Mouse (Mus musculus) kidney, embryonic 16.5 days (tissue): ENCODE results near the gene Gm15517. TPM values are rescaled to one million over a fixed set of nuclear protein-coding genes. Genes with fewer than 3 reads are reported as not detected.

ENCODE experiments used
- ATAC-seq: fragments of 200-750 bp; cut with Nextera tagmentation; 2 replicates; pipeline ENCODE4 v1.8.0; 2017; ENCODE audit warnings: moderate TSS enrichment; ENCODE audit not compliant: low FRiP score, low TSS enrichment
- H3K27ac ChIP-seq: fragments of 300-500 bp; sonication (generic); 2 replicates; pipeline ENCODE4 v1.5.1; 2014; ENCODE audit warnings: low read length
- H3K27me3 ChIP-seq: fragments of 300-500 bp; sonication (generic); 2 replicates; pipeline ENCODE4 v1.6.1; 2014; ENCODE audit warnings: low read length, control low read depth, mixed read lengths; ENCODE audit not compliant: insufficient read depth
- H3K36me3 ChIP-seq: fragments of 300-500 bp; sonication (generic); 2 replicates; pipeline ENCODE4 v1.6.1; 2014; ENCODE audit warnings: low read length, control low read depth, mixed read lengths; ENCODE audit not compliant: insufficient read depth
- H3K4me1 ChIP-seq: fragments of 300-500 bp; sonication (generic); 2 replicates; pipeline ENCODE4 v1.6.1; 2014; ENCODE audit warnings: low read length, control low read depth, mixed read lengths; ENCODE audit not compliant: insufficient read depth
- H3K4me2 ChIP-seq: fragments of 300-500 bp; sonication (generic); replicated peaks from 2 replicates; pipeline ENCODE4 v1.6.1; 2014; ENCODE audit warnings: low read depth, low read length
- H3K4me3 ChIP-seq: fragments of 300-500 bp; sonication (generic); 2 replicates; pipeline ENCODE4 v1.5.1; 2014; ENCODE audit warnings: mild to moderate bottlenecking, low read length
- H3K9ac ChIP-seq: fragments of 300-500 bp; sonication (generic); replicated peaks from 2 replicates; pipeline ENCODE4 v1.6.1; 2014; ENCODE audit warnings: low read length
- H3K9me3 ChIP-seq: fragments of 300-500 bp; sonication (generic); 2 replicates; pipeline ENCODE4 v1.6.1; 2016; ENCODE audit warnings: low read length, control low read depth
- WGBS: fragments of 180-500 bp; shearing (Covaris S2); extraction: QIAGEN DNeasy Blood & Tissue Kit; methylation state at CpG from one replicate; pipeline ENCODE4 v1.1.7; 2014; 5-methylcytosine and 5-hydroxymethylcytosine counted together
- polyA plus RNA-seq: library from polyadenylated mRNA; unstranded; fragments of >200 nt; fragmentation: Nextera tagmentation; extraction: Ambion mirVana; gene quantifications from 2 replicates; pipeline ENCODE4 v1.2.1, GENCODE M21; 2015

Gene Gm15517
- polyA plus RNA-seq, 1 experiment from 2014 or later: not detected

GRCm38 (mm10) chr7:44262791-44263643, 1.8 kb downstream of the Gm15517 start:
- 0 out of 2 replicates have a peak overlapping the region, but pooled peaks have one; percentile 20 for H3K9ac ChIP-seq
- H3K4me1 ChIP-seq: 0 out of 2 replicates have a peak, but pooled peaks cover 4% of the 10 kb centered on the region
- H3K4me3 ChIP-seq: peak overlapping the region; percentile 25
- peaks cover 16% of the 10 kb centered on the region for H3K27me3 ChIP-seq
- no peaks in the 10 kb centered on the region for H3K9me3 ChIP-seq
- peak overlapping the region; percentile 51 for H3K4me2 ChIP-seq
- H3K36me3 ChIP-seq: no peaks in the 10 kb centered on the region
- ATAC-seq: peak; percentile 50
- WGBS: 2% methylated on average over 34 of the region's 34 CpGs
- no peak overlapping the region for H3K27ac ChIP-seq

- no peak overlapping the region for H3K27ac ChIP-seq
- H3K4me2 ChIP-seq: no peak overlapping the region
- H3K4me1 ChIP-seq: 0 out of 2 replicates have a peak, but pooled peaks cover 2% of the 10 kb centered on the region
- H3K36me3 ChIP-seq: no peaks in the 10 kb centered on the region
- WGBS: 80% methylated on average over 11 of the region's 11 CpGs
- H3K9me3 ChIP-seq: no peaks in the 10 kb centered on the region
- peaks cover 7% of the 10 kb centered on the region for H3K27me3 ChIP-seq
- ATAC-seq: no peak
- no peak overlapping the region for H3K4me3 ChIP-seq
- no peak overlapping the region for H3K9ac ChIP-seq
Measured at GRCm38 (mm10) chr7:44268117-44268516, 6.9 kb downstream of the Gm15517 start.

- no peak overlapping the region for H3K27ac ChIP-seq
- H3K27me3 ChIP-seq: peaks cover 6% of the 10 kb centered on the region
- no peak for ATAC-seq
- no peak overlapping the region for H3K9ac ChIP-seq
- H3K4me1 ChIP-seq: no peaks in the 10 kb centered on the region
- no peak overlapping the region for H3K4me3 ChIP-seq
- H3K36me3 ChIP-seq: no peaks in the 10 kb centered on the region
- H3K4me2 ChIP-seq: no peak overlapping the region
- H3K9me3 ChIP-seq: no peaks in the 10 kb centered on the region
- 86% methylated on average over 2 of the region's 2 CpGs for WGBS
Measured at GRCm38 (mm10) chr7:44269397-44269796, 8.2 kb downstream of the Gm15517 start.

GRCm38 (mm10) chr7:44271309-44271708, 10.1 kb downstream of the Gm15517 start:
- H3K4me3 ChIP-seq: no peak overlapping the region
- 78% methylated on average over 2 of the region's 2 CpGs for WGBS
- H3K4me2 ChIP-seq: no peak overlapping the region
- no peak overlapping the region for H3K27ac ChIP-seq
- peaks cover 3% of the 10 kb centered on the region; the same call in 1 of the 2 replicates for H3K27me3 ChIP-seq
- no peaks in the 10 kb centered on the region for H3K36me3 ChIP-seq
- H3K4me1 ChIP-seq: no peaks in the 10 kb centered on the region
- ATAC-seq: no peak
- no peak overlapping the region for H3K9ac ChIP-seq
- H3K9me3 ChIP-seq: no peaks in the 10 kb centered on the region

- no peak for ATAC-seq
- WGBS: 84% methylated on average over 7 of the region's 7 CpGs
- Histone ChIP-seq H3K9ac (no peak overlapping the region), H3K27me3 (peaks cover 3% of the 10 kb centered on the region; the same call in 1 of the 2 replicates), H3K36me3 (no peaks in the 10 kb centered on the region), H3K9me3 (no peaks in the 10 kb centered on the region), H3K4me1 (no peaks in the 10 kb centered on the region), H3K4me2 (no peak overlapping the region), H3K27ac (no peak overlapping the region), H3K4me3 (no peak overlapping the region)
Measured at GRCm38 (mm10) chr7:44272546-44272945, 11.3 kb downstream of the Gm15517 start.

- Histone ChIP-seq H3K9me3 (0 out of 2 replicates have a peak, but pooled peaks cover 4% of the 10 kb centered on the region), H3K27me3 (peaks cover 3% of the 10 kb centered on the region; the same call in 1 of the 2 replicates), H3K4me1 (no peaks in the 10 kb centered on the region), H3K36me3 (no peaks in the 10 kb centered on the region), H3K4me3 (no peak overlapping the region), H3K27ac (no peak overlapping the region), H3K4me2 (no peak overlapping the region), H3K9ac (no peak overlapping the region)
- ATAC-seq: no peak
- WGBS: 73% methylated on average over 7 of the region's 7 CpGs
Measured at GRCm38 (mm10) chr7:44273446-44273845, 12.2 kb downstream of the Gm15517 start.

- H3K9me3 ChIP-seq: 0 out of 2 replicates have a peak, but pooled peaks cover 4% of the 10 kb centered on the region
- no peak overlapping the region for H3K27ac ChIP-seq
- H3K4me1 ChIP-seq: no peaks in the 10 kb centered on the region
- WGBS: 36% methylated on average over 11 of the region's 11 CpGs
- H3K9ac ChIP-seq: no peak overlapping the region
- no peaks in the 10 kb centered on the region for H3K36me3 ChIP-seq
- no peak overlapping the region for H3K4me2 ChIP-seq
- peaks cover 3% of the 10 kb centered on the region; the same call in 1 of the 2 replicates for H3K27me3 ChIP-seq
- no peak overlapping the region for H3K4me3 ChIP-seq
- ATAC-seq: no peak
Measured at GRCm38 (mm10) chr7:44274096-44274495, 12.8 kb downstream of the Gm15517 start.

- peaks cover 3% of the 10 kb centered on the region; the same call in 1 of the 2 replicates for H3K27me3 ChIP-seq
- no peak overlapping the region for H3K4me3 ChIP-seq
- H3K4me1 ChIP-seq: no peaks in the 10 kb centered on the region
- no peaks in the 10 kb centered on the region for H3K36me3 ChIP-seq
- no peak overlapping the region for H3K9ac ChIP-seq
- no peak overlapping the region for H3K4me2 ChIP-seq
- no peak overlapping the region for H3K27ac ChIP-seq
- 0 out of 2 replicates have a peak, but pooled peaks cover 4% of the 10 kb centered on the region for H3K9me3 ChIP-seq
- no peak for ATAC-seq
- 70% methylated on average over 3 of the region's 3 CpGs for WGBS
Measured at GRCm38 (mm10) chr7:44275546-44275945, 14.3 kb downstream of the Gm15517 start.

GRCm38 (mm10) chr7:44276461-44277249, 15.4 kb downstream of the Gm15517 start:
- H3K4me1 ChIP-seq: no peaks in the 10 kb centered on the region
- no peak overlapping the region for H3K4me3 ChIP-seq
- H3K36me3 ChIP-seq: no peaks in the 10 kb centered on the region
- H3K27me3 ChIP-seq: peaks cover 3% of the 10 kb centered on the region; the same call in 1 of the 2 replicates
- no peak overlapping the region for H3K9ac ChIP-seq
- no peak overlapping the region for H3K4me2 ChIP-seq
- 0 out of 2 replicates have a peak, but pooled peaks cover 4% of the 10 kb centered on the region for H3K9me3 ChIP-seq
- no peak for ATAC-seq
- WGBS: 77% methylated on average over 7 of the region's 10 CpGs
- H3K27ac ChIP-seq: no peak overlapping the region
